Mouse (Mus musculus) C2C12 (cell line): Measurements from ENCODE around the gene Usp22. TPM values are rescaled to one million over a fixed set of nuclear protein-coding genes. Genes with fewer than 3 reads are reported as not detected.

Experiments
- H3K27me3 ChIP-seq: one replicate; pipeline ENCODE4 v1.6.1; 2011; ENCODE audit not compliant: control insufficient read depth, insufficient read depth, insufficient read length
- H3K36me3 ChIP-seq: one replicate; pipeline ENCODE4 v1.6.1; 2011; ENCODE audit not compliant: control insufficient read depth, insufficient read depth
- H3K4me3 ChIP-seq: one replicate; pipeline ENCODE4 v1.5.1; 2011; ENCODE audit warnings: mild to moderate bottlenecking, control low read depth; ENCODE audit not compliant: poor library complexity, insufficient read depth, severe bottlenecking
- H3K79me2 ChIP-seq: one replicate; pipeline ENCODE4 v1.6.1; 2011; ENCODE audit not compliant: control insufficient read depth, insufficient read depth
- H3K79me3 ChIP-seq: one replicate; pipeline ENCODE4 v1.6.1; 2011; ENCODE audit warnings: low read depth, control low read depth
- H3ac ChIP-seq: one replicate; pipeline ENCODE3; 2011; ENCODE audit warnings: low read depth; ENCODE audit not compliant: control insufficient read depth, insufficient read length
- CEBPB ChIP-seq: IDR thresholded peaks from one replicate; pipeline ENCODE4 v1.6.1; 2011; ENCODE audit warnings: low read depth, mild to moderate bottlenecking, control low read depth, moderate library complexity
- CTCF ChIP-seq: IDR thresholded peaks from one replicate; pipeline ENCODE4 v1.5.1; 2011; ENCODE audit not compliant: control insufficient read depth, insufficient read depth, insufficient read length
- FOSL1 ChIP-seq: IDR thresholded peaks from one replicate; pipeline ENCODE4 v1.8.0; 2011; ENCODE audit warnings: mild to moderate bottlenecking, low read length; ENCODE audit not compliant: poor library complexity, insufficient read depth, severe bottlenecking
- MAX ChIP-seq: IDR thresholded peaks from one replicate; pipeline ENCODE4 v1.6.1; 2011; ENCODE audit warnings: mild to moderate bottlenecking, control low read depth
- MYOD1 ChIP-seq: IDR thresholded peaks from one replicate; pipeline ENCODE4 v1.6.1; 2011; ENCODE audit warnings: low read depth; ENCODE audit not compliant: control insufficient read depth, insufficient read length
- MYOG ChIP-seq: IDR thresholded peaks from one replicate; pipeline ENCODE4 v1.6.1; 2011; ENCODE audit not compliant: control insufficient read depth, insufficient read length; ENCODE audit errors: extremely low read depth
- USF1 ChIP-seq: IDR thresholded peaks from one replicate; pipeline ENCODE4 v1.6.1; 2011; ENCODE audit warnings: low read depth, mild to moderate bottlenecking, control low read depth, moderate library complexity
- polyA plus RNA-seq: library from polyadenylated mRNA; unstranded; fragments of >200 nt; fragmentation: generic; extraction: Trizol; gene quantifications from one replicate; pipeline ENCODE4 v1.2.1, GENCODE M21; 2012; ENCODE audit warnings: missing spikeins

Usp22 gene
- polyA plus RNA-seq, 1 experiment = 42.6 TPM

DNA sequence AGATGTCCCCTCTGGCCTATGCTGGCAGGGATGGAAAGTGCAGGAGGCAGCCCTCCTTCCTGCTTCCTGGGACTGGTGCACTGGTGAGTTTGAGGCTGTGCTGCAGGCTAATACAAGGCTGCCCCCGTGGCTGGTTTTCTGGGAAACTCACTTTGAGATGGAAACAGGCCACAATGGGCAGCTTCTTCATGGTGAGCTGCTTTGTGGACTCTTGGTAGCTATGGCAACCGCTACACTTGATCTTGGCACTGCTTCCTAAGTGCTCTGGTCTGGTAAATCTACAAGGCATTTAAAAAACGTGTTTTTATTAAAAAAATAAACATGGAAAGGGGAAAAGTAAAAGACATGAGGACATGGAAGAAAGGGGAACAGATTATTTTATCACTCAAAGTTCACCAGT lies 16.7 kb downstream of the Usp22 start:
- Histone ChIP-seq H3K4me3 (no peak overlapping the region), H3K27me3 (no peaks in the 10 kb centered on the region), H3K79me2 (no peaks in the 10 kb centered on the region), H3K79me3 (no peaks in the 10 kb centered on the region), H3K36me3 (peaks cover 99% of the 10 kb centered on the region), H3ac (no peak overlapping the region)
- no peak for TF ChIP-seq FOSL1
- TF ChIP-seq MYOD1 = no peak
- no peak for TF ChIP-seq CEBPB

GRCm38 (mm10) chr11:61155727-61156126 lies 19.1 kb downstream of the Usp22 start:
- Histone ChIP-seq H3K36me3 (peaks cover 99% of the 10 kb centered on the region), H3ac (no peak overlapping the region), H3K79me2 (no peaks in the 10 kb centered on the region), H3K27me3 (no peaks in the 10 kb centered on the region), H3K79me3 (no peaks in the 10 kb centered on the region), H3K4me3 (no peak overlapping the region)
- TF ChIP-seq USF1 (no peak), FOSL1 (no peak), CTCF (no peak), CEBPB (no peak), MYOG (no peak), MYOD1 (no peak), MAX (no peak)

- TF ChIP-seq MYOD1 = no peak
- no peak for TF ChIP-seq CTCF
- no peak for TF ChIP-seq FOSL1
Measured at GRCm38 (mm10) chr11:61150233-61151001, 24.4 kb downstream of the Usp22 start.

GRCm38 (mm10) chr11:61147300-61147683 lies 27.6 kb downstream of the Usp22 start:
- no peaks in the 10 kb centered on the region for H3K79me2 ChIP-seq
- no peak overlapping the region for H3K4me3 ChIP-seq
- TF ChIP-seq CTCF = no peak
- TF ChIP-seq MAX = no peak
- no peaks in the 10 kb centered on the region for H3K79me3 ChIP-seq
- H3K36me3 ChIP-seq = peaks cover 14% of the 10 kb centered on the region
- no peak overlapping the region for H3ac ChIP-seq
- H3K27me3 ChIP-seq = no peaks in the 10 kb centered on the region

More at GRCm38 (mm10) chr11:61150233-61151001, 24.4 kb downstream of the Usp22 start:
- no peak overlapping the region for H3ac ChIP-seq
- no peak overlapping the region for H3K4me3 ChIP-seq
- peaks cover 46% of the 10 kb centered on the region for H3K36me3 ChIP-seq
- no peaks in the 10 kb centered on the region for H3K79me2 ChIP-seq
- H3K27me3 ChIP-seq = no peaks in the 10 kb centered on the region
- H3K79me3 ChIP-seq = no peaks in the 10 kb centered on the region

DNA sequence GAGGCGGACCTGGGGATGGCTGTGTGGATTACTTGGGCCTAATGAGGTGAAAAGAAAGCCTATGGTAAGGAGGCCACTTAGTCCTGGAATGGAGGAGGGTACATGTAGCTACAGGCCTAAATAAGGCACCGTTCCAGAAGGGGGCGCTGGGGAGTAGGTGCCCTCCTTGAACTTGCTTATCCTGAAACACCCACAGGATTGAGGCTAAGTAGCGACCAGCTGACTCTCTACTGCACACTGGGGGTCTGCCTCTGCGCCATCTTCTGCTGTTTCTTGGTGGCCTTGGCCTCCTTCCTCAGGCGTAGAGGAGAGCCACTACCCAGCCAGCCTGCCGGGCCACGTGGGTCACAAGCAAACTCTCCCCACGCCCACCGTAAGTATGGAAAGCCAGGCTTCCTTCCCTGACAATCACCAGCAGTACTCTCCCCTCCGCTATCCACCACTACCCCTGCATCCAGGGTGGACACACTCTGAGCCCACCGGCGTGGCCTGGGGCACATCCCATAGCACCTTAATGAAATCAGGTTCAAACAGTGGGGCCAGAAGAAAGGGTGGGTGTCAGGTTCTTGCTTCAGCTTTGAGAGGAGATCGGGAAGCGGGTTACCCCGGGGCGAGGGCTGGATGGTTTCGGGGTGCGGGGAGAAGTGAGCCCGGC lies 28.1 kb downstream of the Usp22 start:
- no peaks in the 10 kb centered on the region for H3K27me3 ChIP-seq
- H3K79me2 ChIP-seq = no peaks in the 10 kb centered on the region
- no peaks in the 10 kb centered on the region for H3K79me3 ChIP-seq
- H3K36me3 ChIP-seq = peaks cover 9% of the 10 kb centered on the region
- H3ac ChIP-seq = no peak overlapping the region
- H3K4me3 ChIP-seq = no peak overlapping the region
- no peak for TF ChIP-seq MYOD1

DNA sequence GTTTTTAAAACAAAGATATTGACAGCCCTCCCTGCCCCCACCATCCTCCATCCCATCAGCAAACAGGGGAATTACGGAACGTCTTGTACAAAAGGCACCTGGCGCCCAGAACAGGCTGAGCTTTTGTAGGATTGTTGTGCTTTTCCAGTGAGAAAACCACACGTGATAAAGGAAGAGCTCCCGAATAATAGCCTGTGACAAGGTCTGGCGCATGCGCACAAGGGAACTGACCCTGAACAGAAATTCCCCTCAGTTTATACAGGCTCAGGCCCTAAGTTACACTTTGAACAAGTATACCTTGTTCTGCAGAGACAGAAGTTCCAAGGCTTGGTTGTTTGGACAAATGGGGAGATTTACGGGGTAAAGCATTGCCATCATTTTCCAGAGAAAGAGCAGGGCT lies 29.3 kb downstream of the Usp22 start:
- no peaks in the 10 kb centered on the region for H3K27me3 ChIP-seq
- no peak overlapping the region for H3ac ChIP-seq
- no peaks in the 10 kb centered on the region for H3K36me3 ChIP-seq
- no peaks in the 10 kb centered on the region for H3K79me2 ChIP-seq
- H3K79me3 ChIP-seq = no peaks in the 10 kb centered on the region
- H3K4me3 ChIP-seq = no peak overlapping the region
- no peak for TF ChIP-seq MYOG
- TF ChIP-seq CEBPB = no peak
- TF ChIP-seq MAX = no peak
- TF ChIP-seq MYOD1 = no peak
- TF ChIP-seq USF1 = no peak
- no peak for TF ChIP-seq FOSL1
- no peak for TF ChIP-seq CTCF
